Mouse (Mus musculus): ENCODE data around the gene Vill.

Gene Vill

GRCm38 (mm10) chr9:119120168-119120560, 67.6 kb downstream of the Vill start:
- CTCF ChIA-PET: interaction anchor here in 1 of 4 experiments (0.6 kb wide), 1 partner anchor 94 kb away, joined by 3 read pairs; no protein-coding TSS in a partner anchor

More at GRCm38 (mm10) chr9:119120168-119120560, 67.6 kb downstream of the Vill start:
- POLR2A ChIA-PET: interaction anchor here in 1 of 4 experiments (0.6 kb wide), 1 partner anchor 18 kb away, joined by 3 read pairs; the partner anchor contains the start of gene Dlec1

All from embryonic stem cell, embryonic (primary cell).